Mouse (Mus musculus): Measurements from ENCODE around the gene Mthfd1l.
A peak's percentile ranks its signal among the peaks of the same experiment; 100 is the strongest.

The Mthfd1l gene

DNA sequence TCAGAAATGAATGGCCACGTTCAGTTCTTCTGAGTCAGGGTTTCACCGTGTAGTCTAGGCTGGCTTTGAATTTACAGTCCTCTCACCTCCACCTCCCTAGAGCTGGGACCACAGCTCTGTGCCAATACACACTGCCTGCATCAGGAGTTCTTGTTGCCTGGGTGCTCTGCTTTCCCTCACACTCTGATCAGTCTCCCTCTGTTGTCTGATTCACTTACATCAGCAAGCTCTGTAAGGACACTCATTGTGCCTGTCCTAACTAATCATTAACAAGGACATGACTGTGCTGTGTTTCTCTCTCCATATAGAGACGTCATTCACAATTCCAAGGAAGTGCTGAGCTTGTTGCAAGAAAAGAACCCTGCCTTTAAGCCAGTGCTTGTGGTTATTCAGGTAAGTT, 5.4 kb downstream of the Mthfd1l start:
- no peak for DNase-seq

DNA sequence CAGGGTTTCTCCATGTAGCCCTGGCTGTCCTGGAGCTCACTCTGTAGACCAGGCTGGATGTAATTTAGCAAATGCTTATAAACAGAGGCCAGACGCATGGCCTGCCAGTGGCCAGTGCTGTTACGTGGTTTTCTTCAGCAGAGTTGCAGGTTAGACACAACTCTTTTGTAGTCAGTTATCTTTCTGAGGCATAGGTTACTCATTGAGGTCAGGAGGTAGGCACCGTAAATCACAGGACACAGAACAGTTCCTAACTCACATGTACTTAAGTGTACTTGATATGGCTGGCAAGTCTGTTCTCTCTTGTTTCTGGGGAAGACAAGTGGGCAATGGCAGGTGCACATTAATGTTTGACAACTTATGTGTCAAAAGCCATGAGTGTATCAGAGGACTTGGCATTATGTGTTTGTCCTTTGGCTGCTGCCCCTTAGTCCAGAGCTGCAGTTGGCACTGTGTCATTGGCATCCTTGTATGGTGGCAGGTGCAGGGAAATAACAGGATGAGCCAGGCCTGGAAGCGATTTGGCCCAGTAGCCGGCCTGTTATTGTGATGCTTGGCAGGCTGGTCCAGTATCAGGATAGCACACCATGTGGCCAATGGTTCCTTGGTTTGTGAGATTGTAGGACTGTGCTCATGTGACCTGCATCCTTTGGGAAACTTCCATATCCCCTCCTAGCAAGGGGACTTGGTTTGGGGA, 6.0 kb downstream of the Mthfd1l start:
- no peak for DNase-seq

DNA sequence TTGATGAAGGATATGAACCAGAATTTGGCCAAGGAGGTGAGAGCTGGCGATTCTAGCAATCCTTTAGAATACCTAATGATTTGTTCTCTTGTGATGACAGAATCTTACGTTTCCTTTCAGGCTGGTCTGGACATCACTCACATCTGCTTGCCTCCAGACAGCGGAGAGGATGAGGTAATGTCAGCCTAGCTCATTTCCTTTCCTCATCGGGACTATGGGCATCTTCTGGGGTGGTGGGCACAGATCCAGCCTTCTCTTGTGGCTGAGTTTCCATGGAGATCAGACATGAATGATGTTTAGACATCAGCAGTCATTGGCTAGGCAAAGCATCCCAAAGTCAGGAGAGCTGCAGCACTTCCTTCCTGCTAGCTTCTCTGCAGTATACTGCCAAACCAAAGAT, 7.3 kb downstream of the Mthfd1l start:
- DNase-seq: no peak

DNA sequence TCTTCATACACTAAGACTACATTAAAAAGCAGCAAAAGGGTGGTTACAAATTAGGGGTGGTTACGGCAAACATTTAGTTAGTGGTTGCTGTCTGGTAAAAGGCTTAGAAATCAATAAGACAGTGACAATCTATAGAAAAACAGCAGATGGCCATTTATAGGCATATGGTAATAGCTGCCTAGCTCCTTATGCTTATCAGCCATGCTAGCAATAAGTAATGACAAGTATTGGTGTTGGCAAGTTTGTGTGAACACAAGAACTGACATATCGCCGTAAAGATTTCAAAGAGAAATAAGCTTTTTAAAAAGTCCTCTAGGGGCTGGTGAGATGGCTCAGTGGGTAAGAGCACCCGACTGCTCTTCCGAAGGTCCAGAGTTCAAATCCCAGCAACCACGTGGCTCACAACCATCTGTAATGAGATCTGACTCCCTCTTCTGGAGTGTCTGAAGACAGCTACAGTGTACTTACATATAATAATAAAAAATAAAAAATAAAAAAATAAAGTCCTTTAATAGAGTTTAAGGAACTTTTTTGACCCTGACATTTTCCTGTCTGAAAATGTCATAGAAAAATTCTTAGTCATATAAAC, 17.5 kb downstream of the Mthfd1l start:
- DNase-seq: no peak

DNA sequence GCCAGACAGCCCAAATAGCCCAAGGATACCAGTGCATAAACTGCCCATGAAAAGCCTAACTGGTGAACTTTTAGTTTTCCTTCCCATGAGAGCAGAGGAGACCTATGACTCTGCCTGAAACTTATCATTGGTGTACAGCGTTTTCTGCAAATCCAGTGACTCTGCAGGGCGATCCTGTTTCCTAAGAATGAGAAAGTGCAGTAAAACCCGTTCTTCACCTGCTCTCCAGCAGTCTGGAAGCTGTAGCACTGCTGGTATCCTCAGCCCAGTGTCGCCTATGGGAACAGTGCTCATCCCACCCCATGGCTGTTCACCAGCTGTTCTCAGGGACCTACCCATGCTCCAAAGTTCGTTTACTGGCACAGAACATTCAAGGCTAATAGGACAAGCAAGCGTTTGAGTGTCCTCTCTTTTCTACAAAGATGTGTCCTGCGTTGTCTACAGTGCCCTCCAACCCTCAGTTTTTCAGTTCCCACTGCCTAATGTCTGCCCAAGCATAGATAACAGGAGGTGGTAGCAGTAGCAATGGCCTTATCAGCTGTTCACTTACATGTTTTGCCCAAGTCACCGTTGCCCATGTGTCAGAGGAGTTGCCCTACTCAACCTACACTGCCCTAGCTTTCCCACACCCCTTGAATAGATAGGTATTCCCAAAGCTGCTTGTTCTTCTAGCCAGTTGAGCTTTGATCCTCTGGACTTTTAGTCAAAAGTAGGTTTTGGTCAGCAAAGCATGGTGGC, 20.6 kb downstream of the Mthfd1l start:
- DNase-seq: no peak

DNA sequence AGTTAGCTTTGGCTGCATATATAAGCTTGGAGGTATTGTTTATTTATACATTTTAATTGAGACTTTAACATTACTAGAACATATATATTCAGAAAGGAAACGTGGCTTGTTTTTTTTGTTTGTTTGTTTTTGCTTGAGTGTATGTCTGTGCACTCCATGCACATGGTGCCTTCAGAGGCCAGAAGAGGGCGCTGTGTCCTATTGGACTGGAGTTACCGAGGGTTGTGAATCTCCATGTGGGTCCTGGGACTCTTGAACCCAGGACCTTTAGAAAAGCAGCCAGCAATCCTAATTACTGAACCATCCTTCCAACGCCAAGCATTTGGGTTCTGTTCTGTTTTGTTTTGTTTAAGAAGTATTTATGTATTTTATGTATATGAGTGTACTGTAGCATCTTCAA, 22.4 kb downstream of the Mthfd1l start:
- no peak for DNase-seq

DNA sequence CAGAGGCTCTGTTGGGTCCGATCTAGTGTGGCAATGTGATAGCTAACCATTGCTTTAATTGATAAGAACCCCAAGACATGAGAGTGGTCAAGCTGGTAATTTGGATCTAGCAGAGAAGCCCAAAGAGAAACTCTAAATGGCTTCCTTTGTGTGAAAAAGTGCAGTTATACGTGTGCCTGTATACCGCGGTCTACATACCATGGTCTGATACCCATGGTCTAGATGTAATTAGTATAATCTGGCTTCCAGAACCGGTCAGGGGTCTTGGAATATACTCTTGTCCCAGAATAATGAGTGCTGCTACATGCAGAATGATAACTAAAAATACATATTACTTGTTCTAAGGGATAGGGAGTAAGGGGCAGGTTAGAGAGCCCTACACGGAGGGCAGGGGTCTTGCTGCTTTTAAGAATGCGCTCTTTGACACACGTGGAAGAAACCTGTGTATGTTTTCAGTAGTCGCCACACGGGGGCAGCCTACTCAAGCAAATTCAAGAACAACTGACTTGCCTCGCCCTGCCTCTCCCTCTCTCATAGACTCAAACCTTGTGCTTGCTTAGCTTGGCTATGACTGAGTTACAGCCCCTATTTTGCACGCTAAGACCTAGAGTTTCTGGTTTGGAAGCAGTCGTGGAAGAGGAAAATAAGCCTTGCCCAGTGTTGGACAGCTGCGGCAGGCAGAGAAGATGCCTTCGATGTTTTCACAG, 23.4 kb downstream of the Mthfd1l start:
- DNase-seq: peak; percentile 73

DNA sequence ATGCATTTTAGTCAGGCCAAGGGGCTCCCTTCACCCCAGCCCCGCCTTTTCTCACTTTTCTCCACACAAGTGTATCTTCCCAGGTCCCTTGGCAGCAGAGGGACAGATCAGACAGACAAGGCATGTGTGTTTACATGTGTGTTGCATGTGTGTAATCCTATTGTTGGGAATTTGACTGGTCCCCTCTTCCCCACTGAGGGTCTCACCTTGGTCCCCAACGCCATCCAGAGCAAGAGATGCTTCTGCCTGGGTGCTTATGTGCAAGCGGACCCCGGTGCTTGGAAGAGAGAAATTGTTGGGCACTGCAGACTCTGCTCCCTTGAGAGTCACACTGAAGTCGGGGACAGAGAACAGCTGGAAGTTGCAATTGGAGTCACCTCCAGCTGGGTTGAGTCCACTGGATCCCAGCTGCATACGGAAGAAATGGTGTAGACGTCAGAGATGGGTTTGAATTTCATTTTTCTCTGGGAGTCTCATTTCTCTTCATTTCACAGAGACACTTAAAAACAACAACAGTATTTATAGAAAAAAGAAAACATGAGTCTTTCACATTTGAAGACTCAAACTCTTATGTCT, 25.0 kb downstream of the Mthfd1l start:
- no peak for DNase-seq

DNA sequence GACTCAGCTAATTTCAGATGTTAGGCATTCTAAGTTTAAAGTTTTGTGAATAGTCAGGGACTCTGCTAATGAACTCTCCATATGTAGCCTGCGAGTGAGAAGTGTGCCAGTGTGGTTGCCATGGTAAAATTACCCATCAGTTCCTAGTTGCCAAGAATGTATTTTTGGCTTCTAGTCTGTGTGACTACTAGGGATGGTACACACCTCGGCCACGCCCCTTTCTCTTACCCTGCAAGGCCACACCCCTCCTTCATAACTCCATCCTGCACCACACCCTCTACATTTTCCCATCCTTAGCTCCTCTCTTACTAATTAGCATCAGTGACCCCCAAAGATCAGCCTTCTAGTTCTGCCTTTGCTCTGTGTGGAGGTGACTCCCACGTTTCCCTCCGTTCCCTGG, 29.8 kb downstream of the Mthfd1l start:
- DNase-seq: no peak

DNA sequence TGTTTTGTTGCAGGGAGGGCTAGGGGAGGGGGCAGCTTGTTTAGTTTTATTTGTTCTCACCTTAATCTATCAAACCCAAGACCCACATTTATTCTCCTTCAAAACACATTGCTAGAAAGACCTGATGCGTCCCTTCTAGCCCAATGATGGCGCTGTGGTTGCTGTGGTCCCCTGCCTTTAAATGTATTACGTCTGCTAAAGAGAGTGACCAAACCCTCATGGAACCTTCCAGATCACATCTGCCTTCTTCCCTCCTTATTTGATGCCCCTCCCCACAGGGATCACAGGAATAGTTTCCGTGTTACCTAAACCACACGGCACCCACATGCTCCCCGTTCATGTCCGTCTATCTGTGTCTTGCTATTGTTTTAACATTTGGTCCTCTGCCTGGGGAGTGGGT, 32.3 kb downstream of the Mthfd1l start:
- DNase-seq: no peak

DNA sequence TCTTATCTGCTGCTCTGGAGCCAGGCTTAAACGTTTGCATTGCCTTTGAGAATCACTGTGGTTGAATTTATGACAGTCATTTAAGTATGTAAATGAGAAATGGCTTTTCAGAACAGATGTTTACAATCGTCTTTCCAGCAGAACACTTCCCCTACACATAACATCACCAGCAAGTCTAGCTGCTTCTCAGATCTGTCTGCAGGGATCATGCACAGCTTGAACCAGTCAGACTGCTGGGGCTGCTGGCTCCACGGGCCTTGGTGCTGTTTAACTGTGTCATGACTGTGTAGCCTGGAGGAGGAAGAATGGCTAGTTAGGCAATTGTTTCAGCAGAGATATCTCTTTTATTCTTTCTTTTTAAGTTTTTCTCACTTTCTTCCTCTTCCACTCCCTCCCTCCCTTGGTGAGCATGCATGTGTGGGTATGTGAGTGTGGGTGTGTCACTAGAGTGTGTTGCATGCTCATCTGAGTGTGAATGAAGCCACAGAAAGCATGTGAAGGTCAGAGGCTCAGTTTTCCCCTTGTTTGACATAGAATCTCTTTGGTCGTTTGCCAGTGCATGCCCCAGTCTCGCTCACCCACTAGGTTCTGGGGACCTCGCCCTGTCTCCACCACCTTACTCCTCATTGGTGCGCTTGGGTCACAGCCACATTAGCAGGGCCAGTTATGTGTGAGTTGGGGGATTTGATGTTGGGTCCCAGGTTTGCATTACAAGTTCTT, 33.5 kb downstream of the Mthfd1l start:
- no peak for DNase-seq

DNA sequence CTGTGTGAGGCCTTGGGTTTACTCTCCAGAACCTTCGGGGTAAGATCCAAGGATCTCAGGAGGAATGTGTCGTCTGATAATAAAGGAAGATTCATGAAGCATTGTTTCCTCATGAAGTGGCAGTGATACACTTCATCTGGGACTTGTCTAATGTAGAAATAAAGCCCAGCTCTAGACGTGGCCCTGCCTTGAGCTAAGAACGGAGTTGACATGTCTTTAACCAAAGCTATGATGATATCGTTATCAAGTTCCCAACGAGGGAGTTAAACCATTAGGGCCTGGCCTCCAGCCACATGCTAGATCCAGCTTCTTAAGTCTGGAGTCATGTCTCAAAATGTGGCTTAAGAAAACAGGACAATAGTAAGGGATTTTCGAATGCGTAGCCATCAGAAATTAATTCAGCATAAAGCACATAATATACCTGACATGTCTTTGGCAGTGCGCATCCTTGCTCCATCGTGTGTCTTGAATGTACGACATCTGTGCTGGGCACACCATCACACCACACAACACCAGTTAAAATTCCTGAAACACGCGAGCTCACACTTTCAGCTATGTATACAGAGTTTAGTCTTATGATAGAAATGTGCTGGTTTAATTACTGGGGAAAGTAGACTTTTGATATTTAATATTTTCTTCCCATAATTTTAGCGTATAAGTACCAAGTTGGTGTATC, 49.8 kb downstream of the Mthfd1l start:
- no peak for DNase-seq

DNA sequence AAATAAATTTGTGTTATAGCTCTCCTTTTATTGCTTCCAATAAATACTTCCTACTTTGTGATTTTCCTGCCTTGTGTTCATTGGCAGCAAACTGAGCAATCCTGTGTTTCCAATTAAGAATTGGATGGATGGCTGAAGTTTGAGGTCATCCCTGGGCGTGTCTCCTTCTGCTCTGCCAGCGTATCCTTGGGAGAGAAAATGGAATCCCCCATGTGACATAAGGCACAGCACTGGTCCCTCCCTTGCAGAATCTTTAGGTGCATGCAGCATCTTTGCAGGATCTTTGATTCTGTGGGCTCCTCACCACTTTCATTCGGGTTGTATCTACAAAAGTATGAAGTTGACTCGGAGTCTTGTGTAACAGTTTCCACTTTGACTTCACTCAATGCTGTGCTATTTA, 53.7 kb downstream of the Mthfd1l start:
- no peak for DNase-seq

DNA sequence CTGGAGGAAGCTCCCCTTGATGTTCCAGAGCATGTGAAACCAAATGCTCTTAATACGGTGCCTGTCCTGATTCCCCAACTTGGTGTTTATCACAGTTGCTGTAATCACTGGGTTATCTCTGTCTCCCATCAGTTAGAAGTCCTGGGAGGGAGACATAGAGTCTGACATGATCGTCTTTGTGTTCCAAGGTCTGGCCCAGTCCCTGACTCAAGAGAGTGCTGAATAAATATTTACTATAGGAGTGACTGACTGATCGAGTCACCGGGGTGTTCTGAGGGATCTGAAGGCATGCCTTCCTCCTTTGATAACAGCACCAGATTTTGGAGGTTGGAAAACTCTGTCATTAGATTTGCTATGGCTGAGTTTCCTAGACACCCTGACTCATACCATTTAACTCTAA, 54.5 kb downstream of the Mthfd1l start:
- no peak for DNase-seq

DNA sequence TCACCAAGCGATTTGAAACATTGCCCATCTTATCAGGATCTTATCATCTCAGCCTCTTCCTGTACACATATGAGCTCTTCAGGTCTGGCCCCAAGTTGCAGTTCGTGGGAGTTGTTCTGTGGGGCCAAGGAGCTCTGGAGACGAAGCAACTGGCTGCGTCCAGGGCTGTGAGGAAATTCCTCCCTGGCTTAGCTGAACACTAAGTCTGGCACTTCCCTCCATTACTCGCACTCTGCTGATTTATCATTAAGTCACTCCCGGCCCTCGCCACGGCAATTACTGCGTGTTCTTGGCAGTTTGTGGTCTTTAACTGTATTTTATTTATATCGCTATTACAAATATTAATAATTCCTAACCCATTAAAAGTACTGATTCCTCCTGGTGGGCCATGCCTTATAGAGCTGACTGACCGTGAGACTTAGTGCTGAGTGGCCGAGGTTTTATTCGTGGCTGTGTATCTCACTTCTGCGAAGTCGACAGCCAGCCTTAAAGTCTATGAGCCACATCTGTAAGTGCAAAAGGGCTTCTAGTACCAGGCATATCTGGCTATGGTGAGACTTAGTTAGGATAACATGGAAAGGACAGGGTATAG, 56.0 kb downstream of the Mthfd1l start:
- DNase-seq: no peak

DNA sequence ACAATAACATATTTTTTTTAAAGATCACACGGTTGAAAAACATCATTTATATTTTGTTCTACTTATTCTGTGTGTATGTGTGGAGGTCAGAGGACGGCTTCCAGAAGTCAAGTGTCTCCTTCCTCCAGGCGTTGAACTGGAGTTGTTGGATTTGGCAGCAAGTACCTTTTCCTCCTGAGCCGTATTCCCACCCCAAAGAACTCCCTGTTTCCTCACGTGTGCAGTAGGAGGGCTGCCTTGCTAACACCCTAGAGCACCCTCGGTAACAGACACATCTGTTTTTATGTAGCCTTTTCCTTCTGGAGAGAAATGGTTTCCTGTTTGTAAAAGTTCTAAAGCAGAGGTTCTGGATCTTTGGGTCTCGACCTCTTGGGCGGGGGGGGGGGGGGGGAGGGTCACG, 60.8 kb downstream of the Mthfd1l start:
- DNase-seq: no peak

DNA sequence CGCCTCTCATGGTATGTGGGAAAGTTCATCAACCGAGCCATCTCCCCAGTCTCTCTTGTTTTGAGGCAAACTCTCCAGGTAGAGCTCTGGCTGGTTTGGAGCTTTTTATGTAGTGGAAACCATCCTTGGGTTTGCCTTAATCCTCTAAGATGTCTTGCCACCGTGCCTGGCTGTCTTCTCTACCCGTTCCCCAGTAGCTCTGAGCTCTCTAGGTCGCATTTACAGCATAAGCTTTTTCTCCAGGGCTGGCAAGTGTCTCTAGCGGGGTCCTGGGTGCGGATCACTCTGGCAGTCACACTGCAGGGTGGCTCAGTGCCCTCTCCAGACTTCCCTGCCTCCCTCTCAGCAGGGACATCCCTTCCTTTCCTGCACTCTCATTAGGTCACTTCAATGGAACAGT, 63.6 kb downstream of the Mthfd1l start:
- DNase-seq: no peak

DNA sequence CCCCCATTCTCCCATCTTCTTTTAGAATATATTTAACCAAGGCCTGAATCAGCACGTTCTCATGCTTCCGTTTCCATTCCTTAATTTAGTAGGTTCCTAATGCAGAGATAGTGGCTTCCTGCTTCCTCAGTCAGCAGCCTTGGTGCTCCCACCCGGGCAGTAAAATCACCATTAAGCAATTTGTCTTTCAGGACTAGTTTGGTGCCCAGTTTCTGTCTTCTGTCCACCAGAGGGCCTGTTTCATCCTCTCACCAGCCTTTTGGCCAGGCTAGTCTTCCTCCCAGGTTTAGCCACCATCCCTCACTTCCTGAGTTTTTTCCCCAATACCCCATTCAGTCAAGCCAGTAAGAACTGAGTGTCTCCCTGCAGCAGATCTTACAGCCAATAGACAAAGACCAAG, 64.1 kb downstream of the Mthfd1l start:
- DNase-seq: no peak

DNA sequence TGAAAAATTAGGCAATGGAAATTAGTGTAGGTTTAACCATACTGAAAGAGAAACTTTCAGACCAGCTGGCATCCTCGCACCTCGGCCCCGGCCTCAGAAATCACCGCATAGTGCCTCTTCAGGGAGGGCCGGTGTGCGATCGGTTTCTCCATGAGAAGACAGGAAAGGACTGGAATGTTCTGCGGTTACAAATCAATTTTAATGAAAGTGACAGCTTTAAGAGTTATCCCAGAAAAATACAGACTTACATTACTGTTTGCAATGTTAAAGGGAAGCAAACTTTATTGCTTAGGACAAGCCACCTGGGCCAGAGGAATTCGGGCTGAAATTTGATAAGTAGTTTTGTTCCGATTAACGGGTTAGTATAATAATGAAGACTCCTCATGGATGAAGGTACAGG, 65.7 kb downstream of the Mthfd1l start:
- no peak for DNase-seq

DNA sequence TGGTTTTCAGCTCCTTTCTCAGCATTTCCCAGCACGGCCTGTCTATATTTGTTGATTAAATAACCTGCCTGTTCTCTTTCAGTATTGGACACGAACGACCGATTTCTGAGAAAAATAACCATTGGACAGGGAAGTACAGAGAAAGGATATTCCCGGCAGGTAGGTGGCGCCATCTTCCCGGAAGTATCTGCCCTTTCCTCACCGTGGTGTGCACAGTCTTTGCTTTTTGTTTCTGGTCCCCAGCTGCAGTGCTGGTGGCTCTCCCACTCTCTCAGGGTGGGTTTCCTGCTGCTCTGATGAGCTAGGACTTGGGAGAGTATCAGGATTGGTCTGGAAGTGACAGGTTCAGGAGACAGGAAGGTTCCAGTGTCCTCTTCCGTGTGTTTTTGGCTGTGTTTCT, 68.8 kb downstream of the Mthfd1l start:
- DNase-seq: peak; percentile 45

DNA sequence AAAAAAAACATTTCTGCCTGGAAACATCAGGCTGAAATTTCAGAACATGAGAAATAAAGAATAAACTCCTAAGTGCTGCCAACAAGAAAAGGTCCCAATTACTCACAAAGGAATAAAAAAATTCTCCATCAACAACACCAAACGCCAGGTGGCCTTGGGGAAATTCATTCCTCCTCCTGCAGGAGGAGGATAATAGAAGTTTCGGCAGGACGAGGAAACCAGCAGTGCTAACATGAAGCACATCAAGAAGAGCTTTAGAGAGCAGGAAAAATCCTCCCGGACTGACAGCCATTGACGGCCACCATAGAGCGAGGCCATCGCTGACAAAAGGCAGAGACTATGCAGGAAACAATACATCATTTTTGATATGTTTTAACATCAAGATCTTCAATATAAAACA, 71.5 kb downstream of the Mthfd1l start:
- DNase-seq: no peak

DNA sequence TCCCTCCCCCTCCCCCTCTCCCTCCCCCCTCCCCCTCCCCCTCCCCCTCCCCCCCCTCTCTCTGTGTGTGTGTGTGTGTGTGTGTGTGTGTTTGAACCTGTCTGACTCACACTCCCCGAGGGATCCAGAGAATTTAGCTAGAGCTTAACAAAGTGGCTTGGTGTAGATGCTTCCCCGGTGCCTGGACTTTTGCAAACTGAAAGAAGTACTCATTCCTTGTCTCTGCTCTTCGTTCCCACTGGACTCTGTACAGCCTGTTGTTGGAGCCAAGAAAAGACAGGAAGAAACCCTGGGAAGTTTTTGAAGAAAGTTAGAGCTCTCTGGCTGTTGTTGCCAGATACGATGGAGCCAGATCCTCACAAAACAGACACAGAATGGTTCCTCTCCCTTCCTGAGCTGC, 73.6 kb downstream of the Mthfd1l start:
- DNase-seq: no peak

All from right cerebral cortex, postnatal 4 days (tissue).